In genomic region chrX:98989574-98989973, GRCm38 (mm10) we compare ENCODE assay signal across 9 mouse cellular contexts. TPM values are rescaled to one million over a fixed set of nuclear protein-coding genes. Genes with fewer than 3 reads are reported as not detected.
DNase-seq lines count a peak whose midpoint lies in the region; TF ChIP-seq lines count a peak whose summit lies in the region.
"Had no signal": no experiment of that assay in that cellular context is flagged by ENCODE, and none has a peak within 500 bp of the region (broad histone marks: within the 10 kb centered on the region; RNA-seq: fewer than 3 reads in every experiment).

No protein-coding gene starts in this region.

- 26% methylated on average over 6 of the region's 6 CpGs for WGBS in cerebellum, adult 2 months

- no peaks in the 10 kb centered on the region for H3K27me3 ChIP-seq in cerebellum, adult 2 months (ENCODE audit: control insufficient read depth, insufficient read depth, low read length)

- no peak for TF ChIP-seq POLR2A in cerebellum, adult 2 months (IDR thresholded peaks at IDR 0.05; ENCODE audit: borderline replicate concordance, insufficient read depth, low read length)

- H3K4me1 ChIP-seq in cerebellum, adult 2 months (ENCODE audit: control insufficient read depth, insufficient read depth, low read length): no peaks in the 10 kb centered on the region
- H3K4me1 ChIP-seq: limb, embryonic 12.5 days had no signal

- no peak overlapping the region for H3K27ac ChIP-seq in cerebellum, adult 2 months (ENCODE audit: insufficient read depth, low read length)
- H3K27ac ChIP-seq: limb, embryonic 12.5 days had no signal

- no peak overlapping the region for H3K4me3 ChIP-seq in cerebellum, adult 2 months (replicated peaks; ENCODE audit: insufficient read depth, low read depth, low read length)
- H3K4me3 ChIP-seq: limb, embryonic 12.5 days had no signal

- no peak for DNase-seq in cerebellum, adult 2 months
- no peak for DNase-seq in cerebellum, adult 11 months
- DNase-seq in Muller cell, postnatal 12 days (ENCODE audit: inconsistent ontology term): peak; percentile 20
- DNase-seq in embryo, embryonic 11.5 days (ENCODE audit: low read depth, low spot score): peak; percentile 22
- peak; percentile 65 to 79 for DNase-seq in heart, postnatal 14 days
- DNase-seq in layer of hippocampus, postnatal 10 days (ENCODE audit: low spot score in 2 of 2): peak; percentile 59 to 62
- DNase-seq in lung, postnatal 36 days: peak; percentile 70
- DNase-seq in telencephalon, adult 2 months (ENCODE audit: low read depth, low spot score): peak; percentile 9

- peak; percentile 38; the same call in 1 of the 2 replicates for TF ChIP-seq CTCF in cerebellum, adult 2 months (IDR thresholded peaks at IDR 0.05; ENCODE audit: borderline replicate concordance, insufficient read depth, low read depth, low read length)

- intact Hi-C loops in heart, postnatal 14 days (cut with DNase I): loop anchor here (1.0 to 5.0 kb wide), 3 partner anchors 70 to 287 kb away; no protein-coding TSS in a partner anchor

RNA-seq across cellular contexts. Expression of gene Stard8, which starts 13.5 kb away (rescaled TPM):
- 9.0 and 11.4 TPM in 2 replicates for polyA plus RNA-seq in cerebellum, adult 2 months (2012; rRNA removed)
- total RNA-seq in heart, postnatal 14 days (2021): 10 to 100 TPM; 38.9 to 39.2 TPM
- 1 to 10 TPM; 8.6 to 8.9 TPM for total RNA-seq in layer of hippocampus, postnatal 10 days (2021)

RNA-seq across cellular contexts. Expression of gene Yipf6, which starts 53.5 kb away (rescaled TPM):
- polyA plus RNA-seq in cerebellum, adult 2 months (2012; rRNA removed): 22.0 and 23.6 TPM in 2 replicates
- total RNA-seq in heart, postnatal 14 days (2021): 10 to 100 TPM; 21.6 to 23.4 TPM
- 10 to 100 TPM; 35.9 to 37.2 TPM for total RNA-seq in layer of hippocampus, postnatal 10 days (2021)

Comparison
In these comparisons a context has a peak if more than half of its experiments do, and no peak if none do; other contexts are left out.
1. DNase-seq: peak in Muller cell, postnatal 12 days (single experiment), embryo, embryonic 11.5 days (single experiment), heart, postnatal 14 days (2 of 2), layer of hippocampus, postnatal 10 days (2 of 2), lung, postnatal 36 days (single experiment) and telencephalon, adult 2 months (single experiment); none in cerebellum, adult 2 months (0 of 2) and cerebellum, adult 11 months (single experiment).
2. RNA of gene Stard8, which starts 13.5 kb away (total RNA-seq): 38.9 to 39.2 TPM in heart, postnatal 14 days; 8.6 to 8.9 TPM in layer of hippocampus, postnatal 10 days; every median in the first group is over 4 times any median in the second.